Mouse (Mus musculus) neural tube, embryonic 15.5 days (tissue): ENCODE measurements around the gene Pde4b. TPM values are rescaled to one million over a fixed set of nuclear protein-coding genes. Genes with fewer than 3 reads are reported as not detected.

ENCODE experiments used
- ATAC-seq: fragments of 200-750 bp; cut with Nextera tagmentation; 2 replicates; pipeline ENCODE4 v1.8.0; 2017; ENCODE audit warnings: mild to moderate bottlenecking, moderate TSS enrichment, moderate library complexity; ENCODE audit not compliant: low FRiP score
- H3K27ac ChIP-seq: fragments of 300-500 bp; sonication (generic); replicated peaks from 2 replicates; pipeline ENCODE4 v1.5.1; 2015; ENCODE audit warnings: mild to moderate bottlenecking, inconsistent platforms
- H3K27me3 ChIP-seq: fragments of 300-500 bp; sonication (generic); replicated peaks from 2 replicates; pipeline ENCODE4 v1.6.1; 2015; ENCODE audit warnings: inconsistent platforms
- H3K36me3 ChIP-seq: fragments of 300-500 bp; sonication (generic); 2 replicates; pipeline ENCODE4 v1.6.1; 2015; ENCODE audit warnings: inconsistent platforms
- H3K4me1 ChIP-seq: fragments of 300-500 bp; sonication (generic); 2 replicates; pipeline ENCODE4 v1.6.1; 2015; ENCODE audit warnings: inconsistent platforms
- H3K4me2 ChIP-seq: fragments of 300-500 bp; sonication (generic); 2 replicates; pipeline ENCODE4 v1.6.1; 2015; ENCODE audit warnings: inconsistent platforms, mild to moderate bottlenecking, moderate library complexity
- H3K4me3 ChIP-seq: fragments of 300-500 bp; sonication (generic); replicated peaks from 2 replicates; pipeline ENCODE4 v1.5.1; 2015; ENCODE audit warnings: mild to moderate bottlenecking, inconsistent platforms
- H3K9ac ChIP-seq: fragments of 300-500 bp; sonication (generic); replicated peaks from 2 replicates; pipeline ENCODE4 v1.6.1; 2015; ENCODE audit warnings: mild to moderate bottlenecking, inconsistent platforms
- H3K9me3 ChIP-seq: fragments of 300-500 bp; sonication (generic); replicated peaks from 2 replicates; pipeline ENCODE4 v1.6.1; 2016; ENCODE audit warnings: inconsistent platforms
- WGBS: fragments of 180-500 bp; shearing (Covaris S2); methylation state at CpG from one replicate; pipeline ENCODE4 v1.1.7; 2015; ENCODE audit warnings: mixed read lengths; 5-methylcytosine and 5-hydroxymethylcytosine counted together
- polyA plus RNA-seq: library from polyadenylated mRNA; unstranded; fragments of >200 nt; fragmentation: Nextera tagmentation; extraction: Ambion mirVana; gene quantifications from 2 replicates; pipeline ENCODE4 v1.2.1, GENCODE M21; 2015

Gene Pde4b
- polyA plus RNA-seq, 1 experiment from 2014 or later = 40.9 TPM

DNA sequence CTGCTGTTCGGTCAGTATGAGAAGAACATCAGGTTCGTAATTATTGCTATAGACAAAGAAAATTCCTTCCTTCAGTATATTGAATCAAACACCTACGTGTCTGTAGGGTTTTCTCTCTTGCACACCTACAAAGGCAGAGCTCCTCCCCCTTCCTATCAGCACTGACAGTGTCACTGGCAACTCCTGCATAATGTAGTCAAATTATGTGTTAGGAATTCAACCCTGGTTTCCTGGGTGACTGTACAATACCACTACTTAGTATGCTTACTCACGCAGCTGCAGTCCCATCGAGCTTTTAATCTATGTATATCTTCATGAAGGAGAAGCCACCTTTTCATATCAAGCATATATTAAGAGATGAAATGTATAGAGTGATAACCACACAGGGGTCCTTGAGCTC is 99.5 kb downstream of the Pde4b start:
- H3K4me1 ChIP-seq = no peaks in the 10 kb centered on the region
- no peaks in the 10 kb centered on the region for H3K9me3 ChIP-seq
- no peaks in the 10 kb centered on the region for H3K36me3 ChIP-seq
- no peaks in the 10 kb centered on the region for H3K27me3 ChIP-seq
- WGBS = 69% methylated on average over 5 of the region's 5 CpGs
- H3K4me3 ChIP-seq = no peak overlapping the region
- no peak overlapping the region for H3K4me2 ChIP-seq
- ATAC-seq = no peak
- no peak overlapping the region for H3K9ac ChIP-seq
- no peak overlapping the region for H3K27ac ChIP-seq

DNA sequence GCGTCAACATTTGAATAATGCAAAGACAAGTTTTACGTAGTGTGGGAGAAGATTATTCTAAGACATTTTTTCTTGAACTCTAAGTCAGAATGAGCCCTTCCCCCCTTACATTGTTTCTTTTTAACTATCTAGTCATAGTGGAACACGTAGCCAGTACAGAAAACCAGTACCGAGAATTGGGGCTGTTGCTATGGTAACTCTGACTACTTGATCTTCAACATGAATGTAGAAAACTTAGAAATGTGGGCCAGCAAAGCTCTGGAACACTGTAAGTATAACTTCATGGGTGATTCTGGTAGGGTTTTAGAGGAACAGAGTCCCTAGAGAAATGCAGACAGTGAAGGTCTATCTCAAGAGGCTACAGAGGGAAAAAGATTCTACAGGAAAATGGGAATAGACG is 110.4 kb downstream of the Pde4b start:
- no peaks in the 10 kb centered on the region for H3K4me1 ChIP-seq
- 69% methylated on average over 5 of the region's 5 CpGs for WGBS
- no peak overlapping the region for H3K9ac ChIP-seq
- ATAC-seq = no peak
- no peak overlapping the region for H3K27ac ChIP-seq
- H3K27me3 ChIP-seq = no peaks in the 10 kb centered on the region
- no peak overlapping the region for H3K4me2 ChIP-seq
- no peaks in the 10 kb centered on the region for H3K36me3 ChIP-seq
- H3K4me3 ChIP-seq = no peak overlapping the region
- no peaks in the 10 kb centered on the region for H3K9me3 ChIP-seq

DNA sequence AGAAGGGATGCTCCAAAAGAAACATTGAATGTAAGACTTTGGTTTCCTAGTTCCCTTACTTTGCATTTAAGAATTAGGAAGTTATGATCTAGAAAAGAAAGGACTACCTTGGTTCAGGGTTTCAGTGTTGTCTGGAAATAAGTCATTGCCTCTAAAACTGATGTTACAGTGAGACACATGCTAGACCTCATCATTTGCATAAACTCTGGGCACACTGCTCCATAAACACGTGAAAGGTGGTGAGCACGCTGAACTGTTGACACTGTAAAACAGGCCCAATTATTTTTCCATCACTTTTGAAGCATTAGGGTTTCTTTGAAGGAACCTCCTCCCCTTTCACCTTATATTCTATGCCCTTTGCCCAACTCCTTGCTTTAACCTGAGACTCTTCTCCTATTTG is 122.4 kb downstream of the Pde4b start:
- WGBS = 90% methylated on average over 2 of the region's 2 CpGs
- Histone ChIP-seq H3K9me3 (no peaks in the 10 kb centered on the region), H3K36me3 (no peaks in the 10 kb centered on the region), H3K4me1 (no peaks in the 10 kb centered on the region), H3K9ac (no peak overlapping the region), H3K27me3 (no peaks in the 10 kb centered on the region), H3K27ac (no peak overlapping the region), H3K4me3 (no peak overlapping the region), H3K4me2 (no peak overlapping the region)
- no peak for ATAC-seq

DNA sequence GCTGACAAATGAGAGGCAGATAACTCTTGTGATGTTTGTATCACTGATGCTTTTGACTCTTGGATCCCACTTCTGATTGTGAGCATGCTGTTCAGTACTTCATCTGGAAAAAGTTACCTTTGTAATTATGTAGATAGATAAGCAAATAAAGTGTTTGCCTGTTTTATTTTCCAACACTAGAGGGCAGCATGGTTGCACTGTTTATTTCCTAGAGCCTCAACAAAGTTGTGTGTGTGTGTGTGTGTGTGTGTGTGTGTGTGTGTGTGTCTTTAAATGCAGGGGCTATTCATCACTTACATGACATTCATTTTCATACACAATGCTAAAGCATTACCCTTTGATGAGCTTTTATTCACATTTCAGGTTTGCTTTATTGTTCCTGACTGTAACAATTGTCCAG is 139.4 kb downstream of the Pde4b start:
- H3K27ac ChIP-seq = no peak overlapping the region
- H3K9ac ChIP-seq = no peak overlapping the region
- H3K36me3 ChIP-seq = no peaks in the 10 kb centered on the region
- H3K27me3 ChIP-seq = no peaks in the 10 kb centered on the region
- no peak overlapping the region for H3K4me3 ChIP-seq
- no peak overlapping the region for H3K4me2 ChIP-seq
- no peak for ATAC-seq
- no peaks in the 10 kb centered on the region for H3K9me3 ChIP-seq
- H3K4me1 ChIP-seq = peaks cover 5% of the 10 kb centered on the region

DNA sequence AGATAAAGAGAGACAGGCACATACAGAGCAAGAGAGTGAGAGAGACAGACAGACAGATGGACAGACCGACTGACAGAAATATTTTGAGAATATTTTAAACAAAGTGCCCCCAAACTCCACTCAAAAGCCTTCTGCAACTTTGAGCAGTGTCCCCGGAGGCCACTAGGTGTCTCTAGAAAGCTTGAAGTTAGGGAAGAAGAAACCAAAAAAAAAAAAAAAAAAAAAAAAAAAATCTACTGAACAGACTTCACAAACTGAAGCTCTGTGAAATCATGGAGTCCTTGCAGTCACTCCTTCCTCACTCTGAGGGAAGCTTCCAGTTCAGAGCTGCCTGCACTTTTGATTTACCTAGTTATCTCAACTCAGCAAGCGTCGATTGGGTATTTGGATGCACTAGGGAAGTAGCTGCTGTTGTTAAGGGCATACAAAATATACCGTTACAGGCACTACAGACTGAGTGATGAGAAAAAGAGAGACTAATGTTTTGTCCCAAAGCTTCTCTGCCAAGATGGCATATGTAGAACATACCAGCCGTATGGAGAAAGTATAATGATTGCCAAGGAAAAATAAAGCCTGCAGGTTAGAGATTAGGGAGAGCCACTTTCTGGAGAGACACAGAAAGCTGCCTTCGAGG is 141.7 kb downstream of the Pde4b start:
- ATAC-seq = no peak
- Histone ChIP-seq H3K27ac (no peak overlapping the region), H3K4me3 (no peak overlapping the region), H3K27me3 (no peaks in the 10 kb centered on the region), H3K36me3 (no peaks in the 10 kb centered on the region), H3K4me2 (no peak overlapping the region), H3K4me1 (peaks cover 5% of the 10 kb centered on the region), H3K9ac (no peak overlapping the region; the same call in 1 of the 2 replicates), H3K9me3 (no peaks in the 10 kb centered on the region)
- 50% methylated on average over 7 of the region's 7 CpGs for WGBS

DNA sequence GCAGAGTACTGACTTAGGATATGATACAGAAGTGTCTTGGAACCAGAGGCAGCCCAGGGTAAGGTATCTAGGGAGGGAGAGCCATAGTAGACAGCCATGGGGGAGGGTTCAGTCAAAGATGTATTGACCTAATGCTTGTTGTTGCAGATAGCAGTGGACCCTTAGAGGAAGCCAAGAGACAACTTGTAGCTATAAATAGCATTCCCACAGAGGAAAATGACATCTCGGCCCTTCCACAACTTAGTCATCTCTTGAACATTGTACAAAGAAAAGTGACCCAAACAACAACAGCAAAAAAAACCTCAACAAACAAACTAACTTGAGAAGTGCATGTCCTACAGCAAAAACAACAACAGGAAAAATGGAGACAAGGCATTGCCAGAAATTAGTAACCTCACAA is 143.6 kb downstream of the Pde4b start:
- ATAC-seq = no peak
- Histone ChIP-seq H3K27me3 (no peaks in the 10 kb centered on the region), H3K4me1 (peaks cover 5% of the 10 kb centered on the region), H3K4me2 (no peak overlapping the region), H3K9me3 (no peaks in the 10 kb centered on the region), H3K27ac (no peak overlapping the region), H3K9ac (no peak overlapping the region), H3K4me3 (no peak overlapping the region), H3K36me3 (no peaks in the 10 kb centered on the region)
- WGBS = 83% methylated on average over 1 of the region's 1 CpGs

DNA sequence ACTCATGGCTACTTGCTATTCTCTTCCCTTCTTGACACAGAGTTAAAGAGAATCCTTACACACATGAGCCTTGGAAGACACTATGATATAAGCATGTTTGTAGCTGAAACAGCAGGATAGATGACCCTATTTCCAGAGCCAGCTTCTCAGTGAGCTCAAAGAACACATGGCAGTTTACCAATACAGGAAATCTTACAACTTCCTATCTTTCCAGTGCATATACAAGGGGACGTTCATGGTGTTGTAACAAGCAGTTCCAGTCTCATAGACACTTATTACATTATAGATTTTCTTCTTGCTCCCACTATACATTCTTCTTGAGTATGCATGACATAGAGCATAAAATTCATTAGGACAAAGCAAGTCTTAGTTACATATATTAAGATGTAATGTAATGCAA is 146.3 kb downstream of the Pde4b start:
- Histone ChIP-seq H3K4me1 (peaks cover 5% of the 10 kb centered on the region), H3K9me3 (no peaks in the 10 kb centered on the region), H3K4me3 (no peak overlapping the region), H3K27ac (no peak overlapping the region), H3K27me3 (no peaks in the 10 kb centered on the region), H3K4me2 (no peak overlapping the region), H3K36me3 (no peaks in the 10 kb centered on the region), H3K9ac (no peak overlapping the region)
- WGBS = 79% methylated on average over 1 of the region's 1 CpGs
- no peak for ATAC-seq

DNA sequence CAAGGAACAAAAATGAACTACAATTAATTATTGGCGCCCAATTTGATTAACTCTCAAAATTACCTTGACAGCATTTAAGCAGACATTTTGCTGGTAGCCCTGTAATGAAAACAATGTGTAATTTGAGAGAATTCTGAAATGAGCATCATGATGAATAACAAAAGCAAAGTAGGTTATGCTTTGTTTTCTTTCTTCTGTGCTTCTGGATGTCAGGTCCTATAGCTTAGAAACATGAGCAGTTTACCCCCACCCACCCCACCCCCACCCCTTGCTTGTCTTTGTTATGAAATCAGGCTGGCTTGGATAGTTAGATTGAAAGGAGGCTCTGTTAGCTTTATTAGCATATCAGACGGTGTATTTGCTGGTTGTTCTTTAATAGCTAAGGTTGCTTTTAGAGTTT is 147.8 kb downstream of the Pde4b start:
- Histone ChIP-seq H3K9me3 (no peaks in the 10 kb centered on the region), H3K4me2 (no peak overlapping the region), H3K4me3 (no peak overlapping the region), H3K36me3 (no peaks in the 10 kb centered on the region), H3K9ac (no peak overlapping the region), H3K4me1 (peaks cover 9% of the 10 kb centered on the region), H3K27me3 (no peaks in the 10 kb centered on the region), H3K27ac (no peak overlapping the region)
- ATAC-seq = no peak
- 46% methylated on average over 2 of the region's 2 CpGs for WGBS

DNA sequence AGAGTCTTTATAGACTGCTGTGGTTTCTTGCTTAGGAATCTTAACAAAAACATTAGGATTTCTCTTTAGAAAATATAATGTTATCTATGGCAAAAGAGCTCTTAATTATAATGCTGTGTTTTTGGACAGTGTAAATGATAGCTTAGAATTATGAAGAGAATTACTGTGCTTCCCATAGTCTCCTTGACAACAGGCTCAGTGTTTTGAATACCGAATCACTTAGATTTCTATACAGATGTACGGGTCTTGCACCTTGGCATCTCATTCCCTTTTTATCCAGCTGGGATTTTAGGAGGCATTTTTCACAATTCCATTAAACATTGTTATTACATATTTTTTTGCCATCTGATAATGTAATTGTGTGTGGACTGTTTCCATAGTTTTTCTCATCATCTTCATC is 151.8 kb downstream of the Pde4b start:
- no peaks in the 10 kb centered on the region for H3K27me3 ChIP-seq
- no peak overlapping the region for H3K4me3 ChIP-seq
- H3K4me1 ChIP-seq = peaks cover 17% of the 10 kb centered on the region
- no peaks in the 10 kb centered on the region for H3K9me3 ChIP-seq
- no peak for ATAC-seq
- 29% methylated on average over 2 of the region's 2 CpGs for WGBS
- no peak overlapping the region for H3K9ac ChIP-seq
- H3K4me2 ChIP-seq = no peak overlapping the region
- no peak overlapping the region for H3K27ac ChIP-seq
- no peaks in the 10 kb centered on the region for H3K36me3 ChIP-seq

DNA sequence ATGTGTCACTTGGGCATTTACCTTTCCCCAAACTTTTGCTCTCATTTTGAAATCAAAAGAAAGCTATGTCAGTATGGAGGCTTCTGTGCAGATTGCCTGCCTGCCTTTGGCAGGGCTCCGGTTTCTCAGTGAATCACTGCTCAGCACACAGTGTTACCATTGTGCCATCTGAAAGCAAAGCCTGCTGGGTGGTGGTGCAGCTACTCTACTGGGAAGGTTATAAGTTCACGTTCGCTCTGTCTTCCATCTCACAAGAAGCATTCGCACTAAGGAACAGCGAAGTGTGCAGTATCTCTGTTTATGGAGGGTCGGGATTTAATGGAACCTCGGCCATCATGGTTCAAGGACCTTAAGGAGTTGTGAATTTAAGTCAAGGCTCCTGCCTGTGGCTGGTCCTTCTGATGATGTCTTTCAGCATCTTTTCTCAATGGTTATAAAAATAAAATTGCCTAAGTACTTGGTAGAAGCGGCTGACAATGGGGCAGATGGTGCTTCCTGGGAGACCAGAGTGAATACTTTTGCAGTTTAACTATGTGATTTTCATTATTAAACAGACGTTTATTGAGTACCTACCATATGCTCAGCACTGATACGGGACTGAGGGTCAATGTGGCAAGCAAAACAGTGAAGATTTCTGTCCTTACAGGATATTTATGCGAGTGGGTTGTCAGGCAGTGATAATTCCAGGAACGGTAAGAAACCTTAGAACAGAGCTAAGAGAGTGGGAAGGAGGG is 152.5 kb downstream of the Pde4b start:
- Histone ChIP-seq H3K9me3 (no peaks in the 10 kb centered on the region), H3K27ac (peak overlapping the region; percentile 61), H3K36me3 (no peaks in the 10 kb centered on the region), H3K4me2 (peak overlapping the region; percentile 8; the same call in 1 of the 2 replicates), H3K4me3 (no peak overlapping the region), H3K4me1 (peaks cover 17% of the 10 kb centered on the region), H3K9ac (no peak overlapping the region), H3K27me3 (no peaks in the 10 kb centered on the region)
- WGBS = 30% methylated on average over 12 of the region's 12 CpGs
- ATAC-seq = peak; percentile 79

DNA sequence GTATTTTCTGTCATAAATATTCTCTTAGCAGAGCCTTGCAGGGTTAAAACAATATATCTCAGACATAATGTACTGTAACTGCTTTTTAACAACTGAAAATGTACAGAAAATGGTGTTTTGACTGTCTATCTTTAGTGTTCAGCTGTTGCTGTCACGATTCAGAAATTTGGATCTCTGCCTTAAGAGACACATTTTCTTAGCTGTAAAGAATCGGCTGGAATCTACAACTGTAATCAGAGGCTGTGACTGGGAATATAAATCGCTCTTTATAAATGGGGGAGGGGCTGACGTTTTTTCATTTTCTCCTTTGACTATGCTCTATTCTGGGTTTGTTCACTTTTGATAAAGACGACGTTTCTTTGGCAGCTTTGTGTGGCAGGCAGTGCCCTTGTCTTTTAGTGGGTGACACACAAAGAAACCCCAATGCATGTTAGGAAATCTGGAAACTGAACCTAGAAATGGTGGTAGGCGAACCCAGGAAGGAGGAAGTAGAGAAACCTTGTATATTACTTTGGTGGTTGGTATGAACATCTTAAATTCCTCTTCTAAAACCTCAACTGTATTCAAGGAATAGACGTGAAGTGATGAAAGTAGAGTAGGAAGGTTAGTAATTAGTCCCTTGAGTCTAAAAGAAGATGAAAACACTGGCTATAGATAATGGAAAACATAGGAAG is 153.5 kb downstream of the Pde4b start:
- H3K4me3 ChIP-seq = no peak overlapping the region
- no peak overlapping the region for H3K9ac ChIP-seq
- no peaks in the 10 kb centered on the region for H3K36me3 ChIP-seq
- no peak overlapping the region for H3K27ac ChIP-seq
- H3K27me3 ChIP-seq = no peaks in the 10 kb centered on the region
- 51% methylated on average over 8 of the region's 8 CpGs for WGBS
- H3K9me3 ChIP-seq = no peaks in the 10 kb centered on the region
- H3K4me1 ChIP-seq = peaks cover 17% of the 10 kb centered on the region
- ATAC-seq = no peak
- no peak overlapping the region for H3K4me2 ChIP-seq

DNA sequence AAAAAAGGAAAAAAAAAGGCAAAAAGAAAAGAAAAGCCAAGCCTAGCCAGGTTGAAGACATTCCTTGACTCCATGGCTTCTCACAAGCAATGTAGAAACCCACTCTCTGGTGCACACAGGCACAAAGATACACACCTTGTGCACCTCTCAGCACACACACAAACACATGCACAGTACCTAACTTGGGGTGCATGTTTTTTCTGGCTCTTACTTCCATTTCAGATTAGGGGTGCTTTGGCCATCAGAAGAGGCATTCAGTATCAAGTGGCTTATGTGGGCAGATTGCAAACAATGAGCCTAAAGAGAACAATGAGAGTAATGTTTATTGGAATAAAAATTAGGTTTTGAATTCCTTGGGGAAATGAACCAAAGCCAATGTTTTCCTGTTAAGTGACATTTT is 166.7 kb downstream of the Pde4b start:
- no peaks in the 10 kb centered on the region for H3K9me3 ChIP-seq
- peak overlapping the region; percentile 78 for H3K4me2 ChIP-seq
- peak; percentile 43; the same call in 1 of the 2 replicates for ATAC-seq
- H3K4me3 ChIP-seq = peak overlapping the region; percentile 47
- H3K4me1 ChIP-seq = peaks cover 13% of the 10 kb centered on the region
- H3K27me3 ChIP-seq = no peaks in the 10 kb centered on the region
- H3K36me3 ChIP-seq = no peaks in the 10 kb centered on the region
- peak overlapping the region; percentile 86 for H3K27ac ChIP-seq
- no peak overlapping the region for H3K9ac ChIP-seq
